Mouse (Mus musculus): ENCODE results near the gene H2-Oa. TPM values are rescaled to one million over a fixed set of nuclear protein-coding genes. Genes with fewer than 3 reads are reported as not detected.

Gene H2-Oa
- polyA plus RNA-seq, 1 experiment from 2014 or later = 0.22 TPM

- WGBS = 74% methylated on average over 7 of the region's 7 CpGs
- H3K27me3 ChIP-seq (replicated peaks; ENCODE audit: control insufficient read depth, insufficient read depth, low read length) = no peaks in the 10 kb centered on the region; the same call in 1 of the 2 replicates
- no peaks in the 10 kb centered on the region for H3K9me3 ChIP-seq (replicated peaks; ENCODE audit: control insufficient read depth, low read length)
- no peak overlapping the region for H3K4me2 ChIP-seq (ENCODE audit: low read length)
- H3K36me3 ChIP-seq (ENCODE audit: control insufficient read depth, insufficient read depth, low read length) = no peaks in the 10 kb centered on the region
- H3K9ac ChIP-seq (ENCODE audit: low read length) = no peak overlapping the region
- DNase-seq (ENCODE audit: low spot score) (no peak), ATAC-seq (no peak)
- H3K4me3 ChIP-seq (ENCODE audit: low read depth, low read length) = no peak overlapping the region
- H3K4me1 ChIP-seq (ENCODE audit: control insufficient read depth, insufficient read depth, low read length) = no peaks in the 10 kb centered on the region
- no peak overlapping the region for H3K27ac ChIP-seq (ENCODE audit: low read depth, low read length)
Measured at GRCm38 (mm10) chr17:34131911-34132310, 39.8 kb downstream of the H2-Oa start.

GRCm38 (mm10) chr17:34133289-34133688 lies 41.1 kb downstream of the H2-Oa start:
- DNase-seq (ENCODE audit: low spot score) = no peak
- 79% methylated on average over 11 of the region's 11 CpGs for WGBS
- H3K4me3 ChIP-seq (ENCODE audit: low read depth, low read length) = no peak overlapping the region
- H3K27me3 ChIP-seq (replicated peaks; ENCODE audit: control insufficient read depth, insufficient read depth, low read length) = peaks cover 9% of the 10 kb centered on the region
- H3K27ac ChIP-seq (ENCODE audit: low read depth, low read length) = no peak overlapping the region
- H3K9ac ChIP-seq (ENCODE audit: low read length) = no peak overlapping the region
- no peak for ATAC-seq
- no peak overlapping the region for H3K4me2 ChIP-seq (ENCODE audit: low read length)
- H3K36me3 ChIP-seq (ENCODE audit: control insufficient read depth, insufficient read depth, low read length) = no peaks in the 10 kb centered on the region
- H3K4me1 ChIP-seq (ENCODE audit: control insufficient read depth, insufficient read depth, low read length) = no peaks in the 10 kb centered on the region
- no peaks in the 10 kb centered on the region for H3K9me3 ChIP-seq (replicated peaks; ENCODE audit: control insufficient read depth, low read length)

- no peak for DNase-seq (ENCODE audit: low spot score)
- 89% methylated on average over 3 of the region's 3 CpGs for WGBS
- peaks cover 21% of the 10 kb centered on the region for H3K27me3 ChIP-seq (replicated peaks; ENCODE audit: control insufficient read depth, insufficient read depth, low read length)
- no peak overlapping the region for H3K27ac ChIP-seq (ENCODE audit: low read depth, low read length)
- H3K9me3 ChIP-seq (replicated peaks; ENCODE audit: control insufficient read depth, low read length) = no peaks in the 10 kb centered on the region
- H3K9ac ChIP-seq (ENCODE audit: low read length) = no peak overlapping the region
- H3K4me1 ChIP-seq (ENCODE audit: control insufficient read depth, insufficient read depth, low read length) = no peaks in the 10 kb centered on the region
- ATAC-seq = no peak
- H3K36me3 ChIP-seq (ENCODE audit: control insufficient read depth, insufficient read depth, low read length) = no peaks in the 10 kb centered on the region
- H3K4me3 ChIP-seq (ENCODE audit: low read depth, low read length) = no peak overlapping the region
- no peak overlapping the region for H3K4me2 ChIP-seq (ENCODE audit: low read length)
Measured at GRCm38 (mm10) chr17:34134451-34134850, 42.3 kb downstream of the H2-Oa start.

DNA sequence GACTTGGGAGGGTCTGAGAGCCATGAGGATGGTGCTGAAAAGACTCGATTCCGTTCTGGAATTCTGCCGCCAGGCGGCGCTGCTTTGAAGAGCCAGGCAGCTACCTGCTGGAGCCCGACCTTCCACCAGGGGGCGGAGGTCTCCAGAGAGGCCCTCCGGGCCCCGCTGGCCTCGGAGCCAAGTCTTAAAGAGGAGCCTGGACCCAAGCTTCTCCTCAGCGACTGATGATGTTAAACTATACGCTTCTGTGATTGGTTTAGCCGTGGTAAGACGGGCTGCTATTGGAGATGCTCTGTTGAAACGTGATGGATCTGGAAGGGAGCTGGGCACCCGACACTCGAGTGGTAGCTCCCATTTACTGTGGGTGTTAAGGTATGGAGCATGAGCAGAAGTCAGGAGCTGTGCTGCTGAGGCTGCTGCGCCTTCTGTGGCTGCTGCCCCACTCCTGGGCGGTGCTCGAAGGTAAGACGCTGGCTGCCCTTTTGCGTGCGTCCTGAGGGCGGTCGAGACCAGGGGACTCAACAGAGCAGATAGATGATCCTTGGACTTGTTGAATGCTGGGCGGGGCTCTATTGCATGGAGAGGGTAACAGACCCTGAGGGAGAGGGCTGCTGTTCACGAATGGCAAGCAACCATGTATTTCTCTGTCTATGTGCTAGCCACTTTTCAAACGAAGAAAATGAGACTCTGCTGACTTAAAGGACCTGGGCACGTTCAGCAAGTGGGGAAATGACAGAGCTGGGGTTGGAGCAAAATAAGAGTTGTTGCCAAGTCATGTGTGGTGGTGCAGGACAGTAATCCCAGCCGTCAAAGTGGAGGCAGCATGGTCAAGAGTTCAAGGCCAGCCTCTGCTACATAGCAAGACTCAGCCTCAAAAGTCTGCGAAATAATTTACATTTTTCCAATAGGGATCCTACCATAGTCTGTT lies 43.4 kb downstream of the H2-Oa start:
- H3K4me1 ChIP-seq (ENCODE audit: control insufficient read depth, insufficient read depth, low read length) = no peaks in the 10 kb centered on the region
- ATAC-seq (peak; percentile 98), DNase-seq (ENCODE audit: low spot score) (peak; percentile 99)
- H3K9me3 ChIP-seq (replicated peaks; ENCODE audit: control insufficient read depth, low read length) = no peaks in the 10 kb centered on the region
- 6% methylated on average over 31 of the region's 31 CpGs for WGBS
- H3K9ac ChIP-seq (ENCODE audit: low read length) = no peak overlapping the region
- no peaks in the 10 kb centered on the region for H3K36me3 ChIP-seq (ENCODE audit: control insufficient read depth, insufficient read depth, low read length)
- H3K27me3 ChIP-seq (replicated peaks; ENCODE audit: control insufficient read depth, insufficient read depth, low read length) = peaks cover 32% of the 10 kb centered on the region
- H3K4me2 ChIP-seq (ENCODE audit: low read length) = peak overlapping the region; percentile 63
- no peak overlapping the region for H3K27ac ChIP-seq (ENCODE audit: low read depth, low read length)
- H3K4me3 ChIP-seq (ENCODE audit: low read depth, low read length) = peak overlapping the region; percentile 24

- H3K9ac ChIP-seq (ENCODE audit: low read length) = no peak overlapping the region
- ATAC-seq (no peak), DNase-seq (ENCODE audit: low spot score) (no peak)
- H3K4me1 ChIP-seq (ENCODE audit: control insufficient read depth, insufficient read depth, low read length) = no peaks in the 10 kb centered on the region
- no peak overlapping the region for H3K27ac ChIP-seq (ENCODE audit: low read depth, low read length)
- H3K4me2 ChIP-seq (ENCODE audit: low read length) = no peak overlapping the region
- H3K27me3 ChIP-seq (replicated peaks; ENCODE audit: control insufficient read depth, insufficient read depth, low read length) = peaks cover 41% of the 10 kb centered on the region
- H3K36me3 ChIP-seq (ENCODE audit: control insufficient read depth, insufficient read depth, low read length) = no peaks in the 10 kb centered on the region
- H3K4me3 ChIP-seq (ENCODE audit: low read depth, low read length) = no peak overlapping the region
- no peaks in the 10 kb centered on the region for H3K9me3 ChIP-seq (replicated peaks; ENCODE audit: control insufficient read depth, low read length)
- 75% methylated on average over 7 of the region's 7 CpGs for WGBS
Measured at GRCm38 (mm10) chr17:34137601-34138000, 45.5 kb downstream of the H2-Oa start.

GRCm38 (mm10) chr17:34138655-34139054 lies 46.5 kb downstream of the H2-Oa start:
- Histone ChIP-seq H3K4me3 (ENCODE audit: low read depth, low read length) (no peak overlapping the region), H3K27ac (ENCODE audit: low read depth, low read length) (no peak overlapping the region), H3K9me3 (replicated peaks; ENCODE audit: control insufficient read depth, low read length) (no peaks in the 10 kb centered on the region), H3K9ac (ENCODE audit: low read length) (no peak overlapping the region), H3K27me3 (replicated peaks; ENCODE audit: control insufficient read depth, insufficient read depth, low read length) (peaks cover 41% of the 10 kb centered on the region), H3K4me2 (ENCODE audit: low read length) (no peak overlapping the region), H3K36me3 (ENCODE audit: control insufficient read depth, insufficient read depth, low read length) (no peaks in the 10 kb centered on the region), H3K4me1 (ENCODE audit: control insufficient read depth, insufficient read depth, low read length) (no peaks in the 10 kb centered on the region)
- WGBS = 74% methylated on average over 7 of the region's 7 CpGs
- no peak for ATAC-seq
- DNase-seq (ENCODE audit: low spot score) = no peak

DNA sequence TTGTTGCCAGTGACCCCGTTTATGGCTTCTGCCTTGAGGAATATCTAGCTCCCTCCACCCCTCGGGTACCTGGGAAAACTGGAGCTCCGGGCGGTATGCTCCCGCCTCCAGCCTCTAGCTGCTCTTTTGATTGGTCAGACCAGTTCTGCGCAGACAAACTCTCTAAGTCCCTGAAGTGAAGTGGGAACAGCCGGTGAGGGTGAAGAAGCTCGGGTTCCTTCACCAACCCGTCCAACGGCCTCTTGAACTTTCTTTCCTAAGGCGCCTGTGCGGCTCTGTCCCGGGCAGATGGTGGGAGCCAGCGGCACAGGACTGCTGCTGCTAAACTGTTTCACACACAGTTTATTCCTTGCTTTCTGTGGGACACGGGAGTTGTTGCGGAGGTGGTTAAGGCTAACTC lies 47.3 kb downstream of the H2-Oa start:
- H3K36me3 ChIP-seq (ENCODE audit: control insufficient read depth, insufficient read depth, low read length) = no peaks in the 10 kb centered on the region
- H3K4me2 ChIP-seq (ENCODE audit: low read length) = peak overlapping the region; percentile 46
- WGBS = 1% methylated on average over 16 of the region's 16 CpGs
- peak overlapping the region; percentile 14 for H3K4me3 ChIP-seq (ENCODE audit: low read depth, low read length)
- peak overlapping the region; percentile 21; the same call in 1 of the 2 replicates for H3K9ac ChIP-seq (ENCODE audit: low read length)
- no peaks in the 10 kb centered on the region for H3K9me3 ChIP-seq (replicated peaks; ENCODE audit: control insufficient read depth, low read length)
- no peak overlapping the region for H3K27ac ChIP-seq (ENCODE audit: low read depth, low read length)
- DNase-seq (ENCODE audit: low spot score) (peak; percentile 38), ATAC-seq (no peak)
- no peaks in the 10 kb centered on the region for H3K4me1 ChIP-seq (ENCODE audit: control insufficient read depth, insufficient read depth, low read length)
- peaks cover 41% of the 10 kb centered on the region for H3K27me3 ChIP-seq (replicated peaks; ENCODE audit: control insufficient read depth, insufficient read depth, low read length)

DNA sequence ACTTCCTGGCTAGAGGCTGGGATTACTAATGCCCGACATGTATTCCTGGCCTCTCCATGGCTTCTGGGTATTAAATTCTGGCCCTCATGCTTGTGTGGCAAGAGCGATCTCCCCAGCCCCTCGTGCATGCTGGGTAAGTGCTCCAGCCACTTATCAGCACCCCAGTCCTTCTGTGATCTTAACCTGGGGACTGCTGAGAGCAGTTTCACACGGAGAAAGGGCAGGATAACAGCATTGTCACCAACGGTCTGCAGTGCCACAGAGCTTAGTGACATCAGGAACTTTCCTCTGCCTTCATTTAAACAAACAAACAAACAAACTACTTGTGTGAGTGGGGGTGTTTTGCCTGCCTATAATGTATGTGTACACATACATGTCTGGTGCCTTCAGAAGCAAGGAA lies 48.1 kb downstream of the H2-Oa start:
- DNase-seq (ENCODE audit: low spot score) (no peak), ATAC-seq (no peak)
- H3K4me2 ChIP-seq (ENCODE audit: low read length) = no peak overlapping the region
- no peaks in the 10 kb centered on the region for H3K36me3 ChIP-seq (ENCODE audit: control insufficient read depth, insufficient read depth, low read length)
- H3K4me3 ChIP-seq (ENCODE audit: low read depth, low read length) = no peak overlapping the region
- peaks cover 41% of the 10 kb centered on the region for H3K27me3 ChIP-seq (replicated peaks; ENCODE audit: control insufficient read depth, insufficient read depth, low read length)
- H3K9me3 ChIP-seq (replicated peaks; ENCODE audit: control insufficient read depth, low read length) = no peaks in the 10 kb centered on the region
- H3K27ac ChIP-seq (ENCODE audit: low read depth, low read length) = no peak overlapping the region
- WGBS = 14% methylated on average over 5 of the region's 5 CpGs
- H3K9ac ChIP-seq (ENCODE audit: low read length) = no peak overlapping the region
- no peaks in the 10 kb centered on the region for H3K4me1 ChIP-seq (ENCODE audit: control insufficient read depth, insufficient read depth, low read length)

- H3K27me3 ChIP-seq (replicated peaks; ENCODE audit: control insufficient read depth, insufficient read depth, low read length) = peaks cover 41% of the 10 kb centered on the region
- 47% methylated on average over 4 of the region's 4 CpGs for WGBS
- DNase-seq (ENCODE audit: low spot score) = no peak
- no peak for ATAC-seq
- no peaks in the 10 kb centered on the region for H3K4me1 ChIP-seq (ENCODE audit: control insufficient read depth, insufficient read depth, low read length)
- no peak overlapping the region for H3K27ac ChIP-seq (ENCODE audit: low read depth, low read length)
- no peaks in the 10 kb centered on the region for H3K9me3 ChIP-seq (replicated peaks; ENCODE audit: control insufficient read depth, low read length)
- no peak overlapping the region for H3K4me2 ChIP-seq (ENCODE audit: low read length)
- no peak overlapping the region for H3K4me3 ChIP-seq (ENCODE audit: low read depth, low read length)
- H3K36me3 ChIP-seq (ENCODE audit: control insufficient read depth, insufficient read depth, low read length) = no peaks in the 10 kb centered on the region
- no peak overlapping the region for H3K9ac ChIP-seq (ENCODE audit: low read length)
Measured at GRCm38 (mm10) chr17:34141448-34141847, 49.3 kb downstream of the H2-Oa start.

All from forebrain, embryonic 14.5 days (tissue).